Mouse (Mus musculus): ENCODE measurements at regions not wholly inside any gene's neighbourhood (a gene's known extent, or its start where the extent isn't known, plus 50 kb on each side); places are given as distances from the start of the nearest gene placed in this dataset.

- no peak for DNase-seq (ENCODE audit: low spot score in 2 of 2)
Observed at GRCm38 (mm10) chr10:120556116-120556515, 79.8 kb upstream of the Hmga2 start.

DNA sequence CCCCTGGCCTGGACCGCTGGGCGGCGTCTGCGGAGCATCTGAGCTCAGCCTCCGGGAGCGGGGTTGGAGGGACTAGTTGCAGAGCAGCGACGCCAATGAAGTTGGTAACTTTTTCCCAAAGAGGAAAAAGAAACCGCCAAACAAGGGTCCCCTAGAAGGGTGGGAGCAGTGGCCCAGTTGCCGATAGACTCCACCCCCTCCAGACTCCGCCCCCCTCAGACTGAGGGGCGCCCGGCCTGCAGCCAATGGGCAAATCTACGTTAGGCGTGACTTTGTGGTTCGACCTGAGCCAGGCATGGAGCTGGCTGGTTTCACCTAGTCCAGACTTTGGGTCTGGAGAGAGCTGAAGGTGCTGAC is 76.8 kb upstream of the Hmga2 start:
- DNase-seq (ENCODE audit: low spot score in 2 of 2): no peak

DNA sequence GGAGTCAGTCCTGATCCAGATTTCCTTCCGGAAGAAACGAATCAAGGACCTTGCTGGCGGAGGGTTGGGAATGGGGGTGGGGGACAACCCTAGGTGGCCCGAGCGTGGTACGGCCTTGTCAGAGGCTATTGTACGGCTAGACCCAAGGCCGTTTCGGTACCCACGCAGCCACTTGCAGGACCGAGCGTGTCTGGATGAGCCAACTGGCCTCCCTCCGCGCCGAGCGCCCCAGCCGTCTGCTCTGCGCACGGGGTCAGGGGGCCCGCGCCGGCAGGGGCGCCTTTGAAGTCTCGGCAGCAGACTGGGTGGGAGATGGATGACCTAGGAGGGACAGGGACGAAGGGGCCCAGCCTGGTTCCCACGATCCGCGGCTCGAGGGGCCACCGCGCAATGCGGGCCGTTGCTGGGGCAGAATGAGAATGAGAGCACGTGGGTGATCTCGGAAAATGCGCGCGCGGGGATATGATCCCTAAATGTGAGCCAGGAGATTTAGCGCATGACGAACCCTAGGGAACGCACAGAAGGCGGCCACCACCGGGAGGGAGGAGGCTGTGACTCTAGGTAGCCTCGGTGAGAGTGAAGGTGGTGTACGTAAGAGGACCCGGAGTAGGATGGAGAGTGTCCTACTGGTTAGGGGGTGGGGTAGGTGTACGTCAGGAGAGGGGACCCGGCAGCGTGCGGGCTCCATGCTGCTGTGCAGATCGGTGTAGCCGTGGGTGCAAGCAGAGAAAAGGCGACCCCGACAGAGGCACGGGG is 76.2 kb upstream of the Hmga2 start:
- DNase-seq (ENCODE audit: low spot score in 2 of 2): peak in 1 of 2 experiments; percentile 2

- no peak for DNase-seq (ENCODE audit: low spot score in 2 of 2)
Observed at GRCm38 (mm10) chr10:120551851-120552281, 75.6 kb upstream of the Hmga2 start.

GRCm38 (mm10) chr10:120547164-120547563 is 70.9 kb upstream of the Hmga2 start:
- no peak for DNase-seq (ENCODE audit: low spot score in 2 of 2)

- no peak for DNase-seq (ENCODE audit: low spot score in 2 of 2)
Observed at GRCm38 (mm10) chr10:120541618-120542017, 65.3 kb upstream of the Hmga2 start.

- DNase-seq (ENCODE audit: low spot score in 2 of 2): no peak
Observed at GRCm38 (mm10) chr10:120538561-120538960, 62.3 kb upstream of the Hmga2 start.

DNA sequence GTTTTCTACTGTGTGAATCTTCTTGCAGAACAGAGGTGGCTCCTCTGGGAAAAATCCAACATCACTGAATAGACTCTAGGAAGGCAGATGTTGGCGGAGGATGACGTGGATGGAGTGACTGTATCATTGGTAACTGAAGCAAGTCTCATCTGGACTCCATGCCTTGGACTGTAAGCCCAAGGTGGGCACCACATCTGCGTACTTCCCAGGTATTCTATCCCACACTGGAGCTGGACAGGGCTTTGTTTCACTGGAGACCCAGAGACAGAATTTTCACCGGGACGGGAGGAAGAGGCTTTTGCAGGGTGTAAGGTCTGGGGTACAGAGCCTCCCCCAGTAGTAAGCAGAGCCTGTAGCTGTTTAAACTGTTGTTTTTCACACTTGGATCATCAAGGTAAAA is 52.1 kb upstream of the Hmga2 start:
- no peak for DNase-seq (ENCODE audit: low spot score in 2 of 2)

DNA sequence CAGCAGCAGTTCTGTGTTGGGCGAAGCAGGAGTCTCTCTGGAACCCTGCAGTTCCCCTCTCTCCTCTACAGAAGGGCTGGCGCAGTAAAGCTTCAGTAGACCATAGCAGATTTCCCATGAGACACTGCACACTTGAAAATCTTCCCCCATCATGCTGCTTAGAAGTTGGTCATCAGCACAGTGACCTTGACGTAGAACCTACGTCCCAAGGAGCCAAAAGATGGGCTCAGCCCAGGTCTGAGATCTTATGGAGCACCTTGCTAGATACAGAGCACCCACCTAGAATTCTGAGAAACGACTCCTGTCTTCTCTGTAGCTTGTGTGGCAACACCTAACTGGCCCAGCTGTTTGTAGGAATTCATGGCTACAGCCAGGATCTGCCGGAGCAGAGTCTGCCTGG is 51.7 kb upstream of the Hmga2 start:
- no peak for DNase-seq (ENCODE audit: low spot score in 2 of 2)

DNA sequence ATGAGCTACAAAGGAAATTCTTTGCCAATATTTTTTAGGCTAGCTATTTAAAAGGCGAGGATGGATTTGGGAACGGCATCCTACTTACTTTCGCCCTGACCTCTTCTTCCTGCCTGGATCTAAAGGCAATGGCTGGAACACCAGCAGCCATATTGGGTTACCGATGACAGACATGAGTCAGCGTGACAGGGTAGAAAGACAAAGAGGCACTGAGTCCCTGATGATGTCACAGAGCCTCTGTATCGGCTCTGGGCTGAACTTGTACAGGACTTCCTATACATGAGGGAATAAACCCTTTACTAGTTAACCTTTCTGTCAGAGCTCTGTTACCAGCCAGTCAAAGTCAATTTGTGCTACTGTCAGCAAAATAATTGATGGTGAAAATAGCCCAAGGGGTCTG is 50.7 kb upstream of the Hmga2 start:
- DNase-seq (ENCODE audit: low spot score in 2 of 2): no peak
